19 mouse cellular contexts compared by ENCODE assay signal in the genomic region with DNA sequence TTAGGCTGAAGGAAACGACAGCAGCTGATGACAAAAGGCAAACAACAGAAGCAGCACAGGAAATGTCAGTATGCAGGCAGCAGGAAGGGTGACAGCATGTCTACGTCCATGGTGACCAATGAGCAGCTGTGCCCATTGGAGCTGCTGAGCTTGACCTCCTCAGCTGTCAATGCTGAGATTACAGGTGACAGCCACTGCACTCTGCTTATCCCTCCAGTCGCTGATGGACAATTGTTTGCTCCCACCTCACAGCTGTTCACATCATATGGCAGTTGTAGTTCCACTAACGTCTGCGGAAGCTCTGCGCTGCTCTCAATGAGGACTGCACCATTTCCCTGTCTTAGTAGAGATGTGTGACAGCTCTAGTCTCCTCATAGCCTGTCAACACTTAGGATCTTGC. TPM values are rescaled to one million over a fixed set of nuclear protein-coding genes. Genes with fewer than 3 reads are reported as not detected.
A peak's percentile ranks its signal among the peaks of the same experiment; 100 is the strongest.
DNase-seq lines count a peak whose midpoint lies in the region; ATAC-seq and TF ChIP-seq lines count a peak whose summit lies in the region.
"Had no signal": no experiment of that assay in that cellular context is flagged by ENCODE, and none has a peak within 500 bp of the region (broad histone marks: within the 10 kb centered on the region; RNA-seq: fewer than 3 reads in every experiment).

No protein-coding gene starts in this region.

- H3K9ac ChIP-seq in forebrain, postnatal 0 days = no peak overlapping the region
- no peak overlapping the region for H3K9ac ChIP-seq in forebrain, embryonic 16.5 days (replicated peaks; ENCODE audit: low read depth, low read length)
- H3K9ac ChIP-seq in limb, embryonic 13.5 days = no peak overlapping the region
- no peak overlapping the region for H3K9ac ChIP-seq in limb, embryonic 14.5 days (ENCODE audit: low read depth, low read length, severe bottlenecking)
- H3K9ac ChIP-seq: embryonic facial prominence, embryonic 15.5 days; hindbrain, embryonic 12.5 days had no signal

- no peak for ATAC-seq in forebrain, postnatal 0 days
- no peak for ATAC-seq in forebrain, embryonic 16.5 days
- ATAC-seq in limb, embryonic 13.5 days (ENCODE audit: low FRiP score, low read depth) = peak; percentile 40; the same call in 1 of the 2 replicates
- peak; percentile 67; the same call in 1 of the 2 replicates for ATAC-seq in limb, embryonic 14.5 days (ENCODE audit: low FRiP score, low read depth)
- ATAC-seq: activated CD4-positive, CD25-positive, alpha-beta regulatory T cell, adult 4 months; hindbrain, embryonic 16.5 days; Patski had no signal

- no peak overlapping the region for H3K27ac ChIP-seq in forebrain, postnatal 0 days (ENCODE audit: low read depth, low read length)
- no peak overlapping the region; the same call in 1 of the 2 replicates for H3K27ac ChIP-seq in forebrain, embryonic 16.5 days (ENCODE audit: low read length)
- no peak overlapping the region for H3K27ac ChIP-seq in limb, embryonic 13.5 days
- no peak overlapping the region for H3K27ac ChIP-seq in limb, embryonic 10.5 days
- no peak overlapping the region for H3K27ac ChIP-seq in limb, embryonic 14.5 days (replicated peaks; ENCODE audit: low read depth, low read length)
- H3K27ac ChIP-seq: embryonic facial prominence, embryonic 15.5 days; forebrain, embryonic 10.5 days; gastrocnemius, adult 2 months; heart, embryonic 10.5 days; hindbrain, embryonic 12.5 days had no signal

- 75% methylated on average over 6 of the region's 6 CpGs for WGBS in forebrain, postnatal 0 days
- 76% methylated on average over 6 of the region's 6 CpGs for WGBS in forebrain, embryonic 16.5 days
- 83% methylated on average over 6 of the region's 6 CpGs for WGBS in limb, embryonic 13.5 days
- 88% methylated on average over 6 of the region's 6 CpGs for WGBS in limb, embryonic 10.5 days
- WGBS in limb, embryonic 14.5 days = 77% methylated on average over 6 of the region's 6 CpGs

- no peak for TF ChIP-seq CTCF in forebrain, postnatal 0 days (IDR thresholded peaks at IDR 0.05; ENCODE audit: low read depth)

- peak; percentile 2 for DNase-seq in forebrain, postnatal 0 days
- no peak for DNase-seq in limb, embryonic 10.5 days (ENCODE audit: low spot score)
- DNase-seq in limb, embryonic 14.5 days (ENCODE audit: low spot score) = no peak
- peak; percentile 64 for DNase-seq in retina, postnatal 1 day
- DNase-seq: gastrocnemius, postnatal 25 days; heart, postnatal 10 days; heart, postnatal 4 days had no signal

- no peaks in the 10 kb centered on the region for H3K36me3 ChIP-seq in forebrain, postnatal 0 days (ENCODE audit: insufficient read depth)
- no peaks in the 10 kb centered on the region for H3K36me3 ChIP-seq in forebrain, embryonic 16.5 days (ENCODE audit: control insufficient read depth, insufficient read depth)
- peaks cover 63% of the 10 kb centered on the region for H3K36me3 ChIP-seq in limb, embryonic 13.5 days
- H3K36me3 ChIP-seq in limb, embryonic 10.5 days = peaks cover 97% of the 10 kb centered on the region
- H3K36me3 ChIP-seq in limb, embryonic 14.5 days (ENCODE audit: control insufficient read depth, insufficient read depth, low read length) = peaks cover 47% of the 10 kb centered on the region

- no peak overlapping the region for H3K4me2 ChIP-seq in forebrain, postnatal 0 days (ENCODE audit: low read depth)
- no peak overlapping the region for H3K4me2 ChIP-seq in forebrain, embryonic 16.5 days (ENCODE audit: low read length)
- no peak overlapping the region for H3K4me2 ChIP-seq in limb, embryonic 13.5 days (replicated peaks)
- H3K4me2 ChIP-seq in limb, embryonic 14.5 days (replicated peaks; ENCODE audit: low read depth, low read length, severe bottlenecking) = no peak overlapping the region
- H3K4me2 ChIP-seq: embryonic facial prominence, embryonic 15.5 days; hindbrain, embryonic 12.5 days had no signal

- no peak for TF ChIP-seq POLR2A in limb, embryonic 14.5 days (IDR thresholded peaks at IDR 0.05; ENCODE audit: borderline replicate concordance, extremely low read depth, insufficient read depth, insufficient read length)

- no peak overlapping the region for H3K4me3 ChIP-seq in forebrain, postnatal 0 days (ENCODE audit: low read depth, low read length)
- H3K4me3 ChIP-seq in forebrain, embryonic 16.5 days (replicated peaks; ENCODE audit: low read length) = no peak overlapping the region
- H3K4me3 ChIP-seq in limb, embryonic 13.5 days = no peak overlapping the region
- no peak overlapping the region for H3K4me3 ChIP-seq in limb, embryonic 10.5 days
- no peak overlapping the region for H3K4me3 ChIP-seq in limb, embryonic 14.5 days (replicated peaks; ENCODE audit: low read length)
- H3K4me3 ChIP-seq: embryonic facial prominence, embryonic 15.5 days; erythroblast, embryonic 14.5 days; forebrain, embryonic 10.5 days; gastrocnemius, adult 2 months; heart, embryonic 10.5 days; hindbrain, embryonic 12.5 days had no signal

- no peaks in the 10 kb centered on the region for H3K4me1 ChIP-seq in forebrain, postnatal 0 days (ENCODE audit: insufficient read depth)
- peaks cover 13% of the 10 kb centered on the region for H3K4me1 ChIP-seq in forebrain, embryonic 16.5 days (replicated peaks; ENCODE audit: control insufficient read depth, insufficient read depth, low read length)
- H3K4me1 ChIP-seq in limb, embryonic 13.5 days = no peaks in the 10 kb centered on the region
- H3K4me1 ChIP-seq in limb, embryonic 10.5 days = no peaks in the 10 kb centered on the region
- H3K4me1 ChIP-seq in limb, embryonic 14.5 days (ENCODE audit: control insufficient read depth, insufficient read depth, low read length) = no peaks in the 10 kb centered on the region
- H3K4me1 ChIP-seq: embryonic facial prominence, embryonic 15.5 days; forebrain, embryonic 10.5 days; heart, embryonic 10.5 days; hindbrain, embryonic 12.5 days had no signal

- H3K9me3 ChIP-seq in forebrain, postnatal 0 days (ENCODE audit: low read length) = no peaks in the 10 kb centered on the region
- no peaks in the 10 kb centered on the region for H3K9me3 ChIP-seq in forebrain, embryonic 16.5 days (ENCODE audit: control insufficient read depth, low read length)
- H3K9me3 ChIP-seq in limb, embryonic 13.5 days = no peaks in the 10 kb centered on the region
- no peaks in the 10 kb centered on the region for H3K9me3 ChIP-seq in limb, embryonic 10.5 days (replicated peaks)
- H3K9me3 ChIP-seq in limb, embryonic 14.5 days (ENCODE audit: control insufficient read depth, low read length) = no peaks in the 10 kb centered on the region
- H3K9me3 ChIP-seq: embryonic facial prominence, embryonic 15.5 days; forebrain, embryonic 10.5 days; heart, embryonic 10.5 days; hindbrain, embryonic 12.5 days had no signal

- H3K27me3 ChIP-seq in forebrain, postnatal 0 days (ENCODE audit: insufficient read depth, low read length) = no peaks in the 10 kb centered on the region
- H3K27me3 ChIP-seq in forebrain, embryonic 16.5 days (replicated peaks; ENCODE audit: control insufficient read depth, insufficient read depth, low read length) = no peaks in the 10 kb centered on the region
- H3K27me3 ChIP-seq in limb, embryonic 13.5 days = no peaks in the 10 kb centered on the region
- H3K27me3 ChIP-seq in limb, embryonic 10.5 days (ENCODE audit: low read depth, poor library complexity, severe bottlenecking) = no peaks in the 10 kb centered on the region
- H3K27me3 ChIP-seq in limb, embryonic 14.5 days (ENCODE audit: control insufficient read depth, insufficient read depth, low read length) = no peaks in the 10 kb centered on the region
- H3K27me3 ChIP-seq: CH12.LX; embryonic facial prominence, embryonic 15.5 days; hindbrain, embryonic 12.5 days; Patski had no signal

RNA-seq across cellular contexts. Expression of a gene that starts 9.8 kb away (rescaled TPM):
- total RNA-seq in forebrain, postnatal 0 days (2014; rRNA removed) = 7.3 and 7.6 TPM in 2 replicates
- 3.3 and 4.1 TPM in 2 replicates for polyA plus RNA-seq in forebrain, postnatal 0 days (2015; fragmentation: Nextera tagmentation; extraction: Ambion mirVana)
- 5.4 and 5.6 TPM in 2 replicates for polyA plus RNA-seq in forebrain, embryonic 16.5 days (2015; fragmentation: Nextera tagmentation; extraction: Ambion mirVana)
- polyA plus RNA-seq in limb, embryonic 13.5 days (2015; fragmentation: Nextera tagmentation; extraction: Ambion mirVana) = 9.2 and 9.5 TPM in 2 replicates
- polyA plus RNA-seq in limb, embryonic 10.5 days (2016; fragmentation: Nextera tagmentation; extraction: Ambion mirVana) = 19.4 and 19.9 TPM in 2 replicates
- 11.7 and 14.1 TPM in 2 replicates for polyA plus RNA-seq in limb, embryonic 14.5 days (2012; rRNA removed)
- 3.1 and 4.4 TPM in 2 replicates for polyA plus RNA-seq in limb, embryonic 14.5 days (2014; fragmentation: Nextera tagmentation; extraction: Ambion mirVana)

Comparison
In these comparisons a context has a peak if more than half of its experiments do, and no peak if none do; other contexts are left out.
1. ATAC-seq: peak in limb, embryonic 13.5 days (single experiment) and limb, embryonic 14.5 days (single experiment); none in forebrain, postnatal 0 days (single experiment) and forebrain, embryonic 16.5 days (single experiment).
2. DNase-seq: peak in forebrain, postnatal 0 days (single experiment) and retina, postnatal 1 day (single experiment); none in limb, embryonic 10.5 days (single experiment) and limb, embryonic 14.5 days (single experiment).